Mouse (Mus musculus) midbrain, embryonic 10.5 days (tissue): Measurements from ENCODE around the gene Chst11. TPM values are rescaled to one million over a fixed set of nuclear protein-coding genes. Genes with fewer than 3 reads are reported as not detected.
"Not testable (repeated sequence)": the region's sequence is repeated elsewhere in the genome, so short reads cannot be mapped to it uniquely, and the experiment has no call there.

Source experiments
- DNase-seq: peaks from one replicate; pipeline ENCODE4 v3.0.0-alpha.2; 2017; ENCODE audit warnings: low spot score
- H3K27ac ChIP-seq: fragments of 300-500 bp; sonication (generic); replicated peaks from 2 replicates; pipeline ENCODE4 v1.5.1; 2016; ENCODE audit warnings: mild to moderate bottlenecking
- H3K27me3 ChIP-seq: fragments of 300-500 bp; sonication (generic); 2 replicates; pipeline ENCODE4 v1.6.1; 2016; ENCODE audit warnings: low read depth, mild to moderate bottlenecking; ENCODE audit not compliant: poor library complexity, severe bottlenecking
- H3K36me3 ChIP-seq: fragments of 300-500 bp; sonication (generic); 2 replicates; pipeline ENCODE4 v1.6.1; 2016; ENCODE audit warnings: mild to moderate bottlenecking, moderate library complexity
- H3K4me1 ChIP-seq: fragments of 300-500 bp; sonication (generic); 2 replicates; pipeline ENCODE4 v1.6.1; 2016
- H3K4me3 ChIP-seq: fragments of 300-500 bp; sonication (generic); 2 replicates; pipeline ENCODE4 v1.5.1; 2016; ENCODE audit warnings: mild to moderate bottlenecking, moderate library complexity
- H3K9me3 ChIP-seq: fragments of 300-500 bp; sonication (generic); replicated peaks from 2 replicates; pipeline ENCODE4 v1.6.1; 2016; ENCODE audit warnings: mild to moderate bottlenecking
- WGBS: fragments of 180-500 bp; shearing (Covaris S2); methylation state at CpG from one replicate; pipeline ENCODE4 v1.1.7; 2016; 5-methylcytosine and 5-hydroxymethylcytosine counted together
- polyA plus RNA-seq: library from polyadenylated mRNA; unstranded; fragments of >200 nt; fragmentation: Nextera tagmentation; extraction: Ambion mirVana; gene quantifications from 2 replicates; pipeline ENCODE4 v1.2.1, GENCODE M21; 2016

The Chst11 gene
- polyA plus RNA-seq, 1 experiment from 2014 or later: 0.94 TPM

GRCm38 (mm10) chr10:83111046-83111445, 125.7 kb downstream of the Chst11 start:
- Histone ChIP-seq H3K4me3 (no peak overlapping the region), H3K36me3 (no peaks in the 10 kb centered on the region), H3K27ac (no peak overlapping the region), H3K9me3 (no peaks in the 10 kb centered on the region), H3K4me1 (peaks cover 37% of the 10 kb centered on the region), H3K27me3 (peaks cover 17% of the 10 kb centered on the region; the same call in 1 of the 2 replicates)
- DNase-seq: no peak
- WGBS: 96% methylated on average over 6 of the region's 6 CpGs

DNA sequence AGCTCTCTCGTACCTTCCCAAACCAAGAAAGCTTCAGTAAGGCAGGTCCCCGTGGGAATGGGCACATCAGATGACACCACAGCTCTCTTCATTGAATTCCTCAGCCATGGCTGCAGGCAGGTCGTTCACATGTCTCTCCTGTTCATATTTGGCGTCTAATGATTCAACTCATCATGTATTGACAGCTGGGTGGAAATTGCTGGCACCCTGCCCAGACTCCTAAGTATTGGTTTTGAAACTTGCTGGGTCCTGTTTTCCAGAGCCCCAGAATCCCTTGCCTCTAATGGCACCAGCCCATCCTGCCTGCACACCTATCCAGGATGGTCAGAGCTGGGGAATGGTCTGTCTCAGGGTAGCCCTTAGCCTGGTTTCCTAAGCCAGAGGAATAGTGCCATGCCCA, 127.0 kb downstream of the Chst11 start:
- Histone ChIP-seq H3K4me1 (peaks cover 30% of the 10 kb centered on the region), H3K9me3 (no peaks in the 10 kb centered on the region), H3K27ac (no peak overlapping the region), H3K27me3 (0 out of 2 replicates have a peak, but pooled peaks cover 20% of the 10 kb centered on the region), H3K36me3 (no peaks in the 10 kb centered on the region), H3K4me3 (no peak overlapping the region)
- DNase-seq: no peak
- 88% methylated on average over 4 of the region's 4 CpGs for WGBS

GRCm38 (mm10) chr10:83114564-83114963, 129.3 kb downstream of the Chst11 start:
- 97% methylated on average over 5 of the region's 5 CpGs for WGBS
- no peak overlapping the region for H3K4me3 ChIP-seq
- no peak for DNase-seq
- H3K36me3 ChIP-seq: no peaks in the 10 kb centered on the region
- H3K4me1 ChIP-seq: peaks cover 24% of the 10 kb centered on the region
- H3K9me3 ChIP-seq: no peaks in the 10 kb centered on the region
- H3K27ac ChIP-seq: no peak overlapping the region
- 0 out of 2 replicates have a peak, but pooled peaks cover 20% of the 10 kb centered on the region for H3K27me3 ChIP-seq

GRCm38 (mm10) chr10:83116889-83117288, 131.6 kb downstream of the Chst11 start:
- WGBS: 60% methylated on average over 11 of the region's 11 CpGs
- Histone ChIP-seq H3K36me3 (no peaks in the 10 kb centered on the region), H3K27me3 (0 out of 2 replicates have a peak, but pooled peaks cover 20% of the 10 kb centered on the region), H3K27ac (no peak overlapping the region), H3K9me3 (no peaks in the 10 kb centered on the region), H3K4me3 (no peak overlapping the region), H3K4me1 (peaks cover 24% of the 10 kb centered on the region)
- no peak for DNase-seq

DNA sequence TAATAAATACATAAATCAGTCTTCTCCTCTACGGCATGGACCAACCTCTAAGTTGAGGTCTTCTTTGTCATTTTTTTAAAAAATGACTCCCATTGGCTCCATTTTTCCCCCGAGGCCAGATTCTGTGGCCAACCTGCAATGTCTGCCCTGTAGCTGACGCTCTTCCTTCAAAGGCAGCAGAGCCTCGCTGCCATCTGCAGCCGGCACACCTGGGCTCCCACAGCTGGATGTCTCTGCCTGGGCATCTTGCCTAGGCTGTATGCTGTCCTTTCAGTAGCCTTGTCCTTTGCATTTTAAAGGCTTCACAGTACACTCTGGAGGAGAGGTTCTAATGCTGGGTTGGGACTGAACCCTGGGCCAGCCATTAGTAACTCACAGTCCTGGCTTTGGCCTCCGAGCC, 132.6 kb downstream of the Chst11 start:
- H3K4me1 ChIP-seq: peaks cover 22% of the 10 kb centered on the region
- no peak for DNase-seq
- no peaks in the 10 kb centered on the region for H3K9me3 ChIP-seq
- no peaks in the 10 kb centered on the region for H3K36me3 ChIP-seq
- 87% methylated on average over 6 of the region's 6 CpGs for WGBS
- H3K4me3 ChIP-seq: no peak overlapping the region
- no peak overlapping the region for H3K27ac ChIP-seq
- H3K27me3 ChIP-seq: 0 out of 2 replicates have a peak, but pooled peaks cover 20% of the 10 kb centered on the region

GRCm38 (mm10) chr10:83118613-83119012, 133.3 kb downstream of the Chst11 start:
- H3K4me3 ChIP-seq: no peak overlapping the region
- H3K27ac ChIP-seq: no peak overlapping the region
- no peaks in the 10 kb centered on the region for H3K36me3 ChIP-seq
- no peaks in the 10 kb centered on the region for H3K9me3 ChIP-seq
- H3K4me1 ChIP-seq: peaks cover 20% of the 10 kb centered on the region
- WGBS: 61% methylated on average over 3 of the region's 3 CpGs
- H3K27me3 ChIP-seq: 0 out of 2 replicates have a peak, but pooled peaks cover 20% of the 10 kb centered on the region
- no peak for DNase-seq

DNA sequence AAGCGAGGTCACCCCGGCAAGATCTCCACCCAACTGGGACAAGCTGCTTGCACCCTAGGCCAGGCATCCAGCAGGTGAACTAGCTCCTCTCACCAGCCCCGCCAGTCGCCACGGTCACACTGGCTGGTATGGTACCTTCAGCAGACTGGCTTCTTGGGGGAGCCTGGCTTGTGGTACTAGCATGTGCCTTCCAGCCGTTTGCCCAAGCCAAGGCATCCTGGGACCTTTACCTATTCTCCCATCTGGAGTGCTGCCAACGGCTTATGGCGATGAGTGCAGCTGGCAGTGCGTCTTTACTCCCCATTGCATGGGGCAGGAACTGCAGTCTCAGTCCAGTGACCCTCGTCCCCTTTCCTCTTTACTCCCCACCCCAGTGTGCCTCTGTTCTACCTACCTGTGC, 133.7 kb downstream of the Chst11 start:
- H3K4me3 ChIP-seq: no peak overlapping the region
- H3K9me3 ChIP-seq: no peaks in the 10 kb centered on the region
- H3K36me3 ChIP-seq: no peaks in the 10 kb centered on the region
- 0 out of 2 replicates have a peak, but pooled peaks cover 20% of the 10 kb centered on the region for H3K27me3 ChIP-seq
- DNase-seq: no peak
- WGBS: 72% methylated on average over 10 of the region's 10 CpGs
- peaks cover 20% of the 10 kb centered on the region for H3K4me1 ChIP-seq
- no peak overlapping the region for H3K27ac ChIP-seq

DNA sequence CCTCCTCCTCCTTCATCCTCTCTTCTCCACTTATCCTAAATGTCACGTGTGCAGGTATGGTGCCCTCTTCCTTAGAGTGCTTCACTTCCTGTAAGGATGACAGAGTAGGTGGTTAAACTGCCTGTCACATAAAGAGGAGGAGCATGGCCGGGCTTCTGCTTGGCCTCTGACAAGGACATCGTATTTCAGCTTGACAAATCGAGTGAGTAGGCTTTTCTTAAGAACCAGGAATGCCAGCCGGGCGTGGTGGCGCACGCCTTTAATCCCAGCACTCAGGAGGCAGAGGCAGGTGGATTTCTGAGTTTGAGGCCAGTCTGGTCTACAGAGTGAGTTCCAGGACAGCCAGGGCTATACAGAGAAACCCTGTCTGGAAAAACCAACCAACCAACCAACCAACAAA, 134.2 kb downstream of the Chst11 start:
- not testable (repeated sequence) for H3K27ac ChIP-seq, H3K36me3 ChIP-seq, H3K4me3 ChIP-seq, H3K9me3 ChIP-seq, DNase-seq
- Histone ChIP-seq H3K4me1 (peaks cover 20% of the 10 kb centered on the region), H3K27me3 (0 out of 2 replicates have a peak, but pooled peaks cover 19% of the 10 kb centered on the region)
- WGBS: 89% methylated on average over 8 of the region's 8 CpGs

GRCm38 (mm10) chr10:83119909-83120308, 134.6 kb downstream of the Chst11 start:
- Histone ChIP-seq H3K27ac (no peak overlapping the region), H3K4me3 (no peak overlapping the region), H3K9me3 (no peaks in the 10 kb centered on the region), H3K36me3 (no peaks in the 10 kb centered on the region), H3K4me1 (peaks cover 20% of the 10 kb centered on the region), H3K27me3 (0 out of 2 replicates have a peak, but pooled peaks cover 14% of the 10 kb centered on the region)
- no peak for DNase-seq
- WGBS: 74% methylated on average over 9 of the region's 9 CpGs

DNA sequence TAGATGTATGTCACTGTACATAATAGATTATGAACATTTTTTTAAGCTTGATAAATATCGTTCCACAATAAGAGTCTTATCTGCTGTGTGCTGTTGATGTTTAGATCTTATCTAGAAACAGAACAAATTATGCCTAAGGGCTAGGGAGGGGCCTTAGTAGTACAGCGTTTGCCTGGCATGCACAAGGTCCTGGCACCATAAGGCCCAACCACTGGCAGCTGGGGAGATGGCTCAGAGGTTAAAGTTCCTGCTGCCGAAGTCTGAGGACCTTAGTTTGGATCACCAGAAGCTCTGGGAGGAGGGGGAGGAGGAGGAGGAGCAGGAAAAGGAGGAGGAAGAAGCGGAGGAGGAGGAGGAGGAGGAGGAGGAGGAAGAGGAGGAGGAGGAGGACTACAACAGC, 135.6 kb downstream of the Chst11 start:
- 94% methylated on average over 4 of the region's 4 CpGs for WGBS
- H3K36me3 ChIP-seq: no peaks in the 10 kb centered on the region
- H3K9me3 ChIP-seq: no peaks in the 10 kb centered on the region
- H3K27me3 ChIP-seq: 0 out of 2 replicates have a peak, but pooled peaks cover 4% of the 10 kb centered on the region
- no peak for DNase-seq
- no peak overlapping the region for H3K27ac ChIP-seq
- H3K4me1 ChIP-seq: peaks cover 20% of the 10 kb centered on the region
- no peak overlapping the region for H3K4me3 ChIP-seq

DNA sequence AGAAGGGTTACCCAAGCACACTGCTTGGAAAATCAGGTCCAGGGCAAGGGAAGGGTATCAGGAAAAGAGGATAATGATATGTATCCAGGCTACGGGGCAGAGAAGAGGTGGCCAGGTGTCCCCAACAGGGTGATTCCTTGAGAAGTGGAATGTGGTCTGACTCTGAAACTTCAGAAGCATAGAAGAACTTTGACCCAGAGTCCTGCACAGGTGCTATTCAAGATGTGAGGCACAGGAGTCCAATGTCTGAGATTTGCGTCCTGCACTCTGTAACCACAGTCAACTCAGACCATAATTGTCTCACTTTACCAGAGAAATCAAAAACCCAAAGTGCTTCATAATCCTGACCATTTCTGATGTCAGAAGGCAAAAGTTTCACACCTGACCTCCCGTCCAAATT, 139.3 kb downstream of the Chst11 start:
- peaks cover 8% of the 10 kb centered on the region for H3K4me1 ChIP-seq
- H3K27me3 ChIP-seq: peaks cover 5% of the 10 kb centered on the region
- no peak overlapping the region for H3K27ac ChIP-seq
- H3K4me3 ChIP-seq: no peak overlapping the region
- no peak for DNase-seq
- 92% methylated on average over 3 of the region's 3 CpGs for WGBS
- no peaks in the 10 kb centered on the region for H3K36me3 ChIP-seq
- H3K9me3 ChIP-seq: no peaks in the 10 kb centered on the region

- H3K4me1 ChIP-seq: peaks cover 16% of the 10 kb centered on the region
- 74% methylated on average over 9 of the region's 9 CpGs for WGBS
- no peaks in the 10 kb centered on the region for H3K9me3 ChIP-seq
- no peak overlapping the region for H3K4me3 ChIP-seq
- H3K27me3 ChIP-seq: peaks cover 24% of the 10 kb centered on the region
- no peaks in the 10 kb centered on the region for H3K36me3 ChIP-seq
- no peak for DNase-seq
- no peak overlapping the region for H3K27ac ChIP-seq
Observed at GRCm38 (mm10) chr10:83126447-83126846, 141.1 kb downstream of the Chst11 start.

GRCm38 (mm10) chr10:83128435-83128834, 143.1 kb downstream of the Chst11 start:
- Histone ChIP-seq H3K4me3 (no peak overlapping the region), H3K4me1 (peaks cover 22% of the 10 kb centered on the region), H3K36me3 (no peaks in the 10 kb centered on the region), H3K27ac (no peak overlapping the region), H3K9me3 (no peaks in the 10 kb centered on the region), H3K27me3 (peaks cover 44% of the 10 kb centered on the region)
- no peak for DNase-seq
- WGBS: 75% methylated on average over 8 of the region's 8 CpGs
